Mouse (Mus musculus): ENCODE results near the gene Arhgap8. TPM values are rescaled to one million over a fixed set of nuclear protein-coding genes. Genes with fewer than 3 reads are reported as not detected.

Arhgap8 gene
- polyA plus RNA-seq, 1 experiment from 2014 or later: 3.2 TPM

DNA sequence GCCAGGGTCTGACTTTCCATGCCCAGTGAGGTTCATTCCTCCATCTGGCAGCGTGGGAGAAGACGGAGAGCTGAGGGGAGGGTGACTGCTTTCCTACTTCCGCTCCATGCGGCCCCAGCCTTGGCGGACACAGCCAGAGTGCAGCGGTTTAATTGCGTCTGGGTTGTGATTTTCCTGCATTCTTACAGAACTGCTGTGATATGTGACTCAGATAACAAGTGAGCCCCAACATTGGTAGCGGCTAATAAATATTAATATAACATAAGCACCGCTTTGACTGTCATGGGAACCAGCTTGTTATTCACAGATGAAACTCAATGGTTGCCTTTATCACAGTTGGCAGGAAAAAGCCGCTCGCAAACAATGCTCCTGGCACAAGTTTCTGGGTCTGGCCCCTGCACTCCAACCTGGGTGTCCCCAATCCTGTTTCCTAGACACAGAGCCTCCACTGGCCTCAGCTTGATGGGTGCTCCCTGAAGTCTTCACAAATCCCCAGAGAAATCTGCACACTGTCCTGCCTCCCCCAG is 93.0 kb downstream of the Arhgap8 start:
- H3K9ac ChIP-seq (ENCODE audit: low read length): no peak overlapping the region
- H3K27ac ChIP-seq (replicated peaks in 1 of 2; ENCODE audit: control insufficient read depth in 1 of 2, insufficient read depth in 1 of 2, low read depth in 2 of 2, low read length in 2 of 2): no peak overlapping the region
- no peak overlapping the region for H3K4me3 ChIP-seq (ENCODE audit: control insufficient read depth in 1 of 2, insufficient read depth in 1 of 2, low read depth in 1 of 2, low read length in 2 of 2)
- no peak for ATAC-seq (ENCODE audit: insufficient number of reproducible peaks, insufficient read depth, low FRiP score, low read depth)
- no peaks in the 10 kb centered on the region for H3K27me3 ChIP-seq (ENCODE audit: control insufficient read depth, insufficient read depth, low read length)
- H3K4me2 ChIP-seq (ENCODE audit: low read length): no peak overlapping the region
- no peaks in the 10 kb centered on the region for H3K36me3 ChIP-seq (ENCODE audit: control insufficient read depth, insufficient read depth, low read length)
- 83% methylated on average over 11 of the region's 11 CpGs for WGBS
- H3K4me1 ChIP-seq (ENCODE audit: control insufficient read depth in 2 of 2, insufficient read depth in 2 of 2, low read length in 2 of 2): no peaks in the 10 kb centered on the region
- H3K9me3 ChIP-seq (ENCODE audit: control insufficient read depth, low read length): no peaks in the 10 kb centered on the region

DNA sequence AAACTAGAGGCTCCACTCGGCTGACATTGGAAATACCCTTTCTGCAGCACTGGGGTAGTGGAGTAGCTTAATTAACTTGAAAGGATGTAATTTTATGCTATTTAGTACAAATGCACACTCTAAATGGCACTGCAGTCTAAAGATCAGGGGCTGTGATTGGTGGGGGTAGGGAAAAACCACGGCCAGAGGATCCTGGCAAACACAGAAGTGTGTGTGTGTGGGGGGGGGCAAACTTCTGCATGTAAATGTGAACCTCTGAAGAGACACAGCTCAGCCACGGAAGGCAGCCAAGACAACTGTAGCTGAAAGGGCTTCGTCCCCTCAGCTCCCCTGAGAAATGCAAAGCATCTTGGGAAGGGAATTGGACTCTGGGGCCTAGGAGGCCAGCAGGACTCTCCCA is 95.3 kb downstream of the Arhgap8 start:
- Histone ChIP-seq H3K4me3 (ENCODE audit: control insufficient read depth in 1 of 2, insufficient read depth in 1 of 2, low read depth in 1 of 2, low read length in 2 of 2) (no peak overlapping the region), H3K4me1 (ENCODE audit: control insufficient read depth in 2 of 2, insufficient read depth in 2 of 2, low read length in 2 of 2) (no peaks in the 10 kb centered on the region), H3K4me2 (ENCODE audit: low read length) (no peak overlapping the region), H3K27ac (replicated peaks in 1 of 2; ENCODE audit: control insufficient read depth in 1 of 2, insufficient read depth in 1 of 2, low read depth in 2 of 2, low read length in 2 of 2) (no peak overlapping the region), H3K9ac (ENCODE audit: low read length) (no peak overlapping the region), H3K9me3 (ENCODE audit: control insufficient read depth, low read length) (no peaks in the 10 kb centered on the region), H3K27me3 (ENCODE audit: control insufficient read depth, insufficient read depth, low read length) (no peaks in the 10 kb centered on the region), H3K36me3 (ENCODE audit: control insufficient read depth, insufficient read depth, low read length) (no peaks in the 10 kb centered on the region)
- 65% methylated on average over 4 of the region's 4 CpGs for WGBS
- ATAC-seq (ENCODE audit: insufficient number of reproducible peaks, insufficient read depth, low FRiP score, low read depth): no peak

DNA sequence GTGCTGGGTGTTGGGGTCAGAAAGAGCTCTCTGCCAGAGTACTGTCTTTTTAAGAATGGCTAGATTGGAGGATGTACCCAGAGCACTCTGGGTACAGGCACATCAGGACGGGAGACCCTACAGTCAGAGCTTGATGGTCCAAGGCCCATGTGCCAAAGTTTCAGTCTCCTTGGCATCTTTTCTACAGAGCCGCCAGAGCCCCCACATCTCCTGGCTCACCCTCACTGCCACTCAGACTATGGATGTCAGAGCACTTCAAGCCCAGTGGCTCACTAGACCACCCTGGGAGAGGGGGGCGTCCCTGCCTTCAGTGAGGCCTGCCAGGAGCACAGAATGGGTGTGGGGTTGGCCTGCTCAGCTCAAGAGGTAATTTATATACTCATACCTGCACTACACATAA is 97.7 kb downstream of the Arhgap8 start:
- 62% methylated on average over 3 of the region's 3 CpGs for WGBS
- peaks cover 2% of the 10 kb centered on the region; the same call in 1 of the 2 replicates for H3K9me3 ChIP-seq (ENCODE audit: control insufficient read depth, low read length)
- H3K4me3 ChIP-seq (ENCODE audit: control insufficient read depth in 1 of 2, insufficient read depth in 1 of 2, low read depth in 1 of 2, low read length in 2 of 2): no peak overlapping the region
- H3K36me3 ChIP-seq (ENCODE audit: control insufficient read depth, insufficient read depth, low read length): no peaks in the 10 kb centered on the region
- H3K4me1 ChIP-seq (ENCODE audit: control insufficient read depth in 2 of 2, insufficient read depth in 2 of 2, low read length in 2 of 2): no peaks in the 10 kb centered on the region
- ATAC-seq (ENCODE audit: insufficient number of reproducible peaks, insufficient read depth, low FRiP score, low read depth): no peak
- H3K27me3 ChIP-seq (ENCODE audit: control insufficient read depth, insufficient read depth, low read length): no peaks in the 10 kb centered on the region
- H3K27ac ChIP-seq (replicated peaks in 1 of 2; ENCODE audit: control insufficient read depth in 1 of 2, insufficient read depth in 1 of 2, low read depth in 2 of 2, low read length in 2 of 2): no peak overlapping the region
- no peak overlapping the region for H3K9ac ChIP-seq (ENCODE audit: low read length)
- H3K4me2 ChIP-seq (ENCODE audit: low read length): no peak overlapping the region

DNA sequence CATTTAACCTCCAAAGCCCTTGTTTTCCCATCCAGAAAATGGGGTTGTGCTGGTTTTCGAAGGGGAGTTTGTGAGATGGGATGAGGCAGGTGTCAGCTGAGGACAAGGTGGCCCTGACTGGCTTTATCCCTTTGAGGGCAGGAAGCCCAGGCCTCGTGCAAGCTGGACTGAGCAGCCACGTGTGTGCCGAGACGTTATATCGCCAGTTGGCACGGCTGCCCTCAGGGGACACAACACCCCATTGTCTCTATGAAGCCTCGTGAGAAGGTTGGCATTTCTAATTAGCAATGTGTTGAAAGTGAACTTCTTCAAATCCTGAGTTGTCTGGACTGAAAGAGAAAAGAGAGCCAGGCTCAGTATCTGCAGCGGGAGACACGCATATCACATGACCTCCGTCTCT is 98.4 kb downstream of the Arhgap8 start:
- no peak overlapping the region for H3K4me2 ChIP-seq (ENCODE audit: low read length)
- H3K9ac ChIP-seq (ENCODE audit: low read length): no peak overlapping the region
- peaks cover 4% of the 10 kb centered on the region; the same call in 1 of the 2 replicates for H3K9me3 ChIP-seq (ENCODE audit: control insufficient read depth, low read length)
- no peak for ATAC-seq (ENCODE audit: insufficient number of reproducible peaks, insufficient read depth, low FRiP score, low read depth)
- no peaks in the 10 kb centered on the region for H3K27me3 ChIP-seq (ENCODE audit: control insufficient read depth, insufficient read depth, low read length)
- WGBS: 81% methylated on average over 11 of the region's 11 CpGs
- H3K4me1 ChIP-seq (ENCODE audit: control insufficient read depth in 2 of 2, insufficient read depth in 2 of 2, low read length in 2 of 2): no peaks in the 10 kb centered on the region
- H3K27ac ChIP-seq (replicated peaks in 1 of 2; ENCODE audit: control insufficient read depth in 1 of 2, insufficient read depth in 1 of 2, low read depth in 2 of 2, low read length in 2 of 2): no peak overlapping the region
- no peaks in the 10 kb centered on the region for H3K36me3 ChIP-seq (ENCODE audit: control insufficient read depth, insufficient read depth, low read length)
- H3K4me3 ChIP-seq (ENCODE audit: control insufficient read depth in 1 of 2, insufficient read depth in 1 of 2, low read depth in 1 of 2, low read length in 2 of 2): no peak overlapping the region

DNA sequence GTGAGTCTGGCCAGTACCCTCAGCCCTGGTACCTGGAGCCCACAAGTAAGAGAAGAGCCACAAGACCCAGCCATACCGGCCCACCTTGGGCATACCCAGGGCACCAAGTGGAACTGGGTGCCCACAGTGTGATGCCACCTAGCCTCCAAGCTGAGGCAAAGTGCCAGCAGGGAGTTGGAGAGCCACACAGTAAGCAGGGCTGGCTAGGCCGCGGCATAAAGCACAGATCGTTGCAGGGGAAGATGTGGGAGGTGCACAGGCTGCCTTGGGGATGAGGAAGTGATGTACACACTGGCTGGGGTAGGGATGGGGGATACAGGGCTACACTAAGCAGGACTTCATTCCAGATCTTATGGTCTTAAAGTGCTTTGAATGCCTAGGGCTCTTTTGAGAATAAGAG is 101.0 kb downstream of the Arhgap8 start:
- no peak for ATAC-seq (ENCODE audit: insufficient number of reproducible peaks, insufficient read depth, low FRiP score, low read depth)

More for the DNA sequence above, 101.0 kb downstream of the Arhgap8 start:
- 86% methylated on average over 4 of the region's 4 CpGs for WGBS
- H3K4me2 ChIP-seq (ENCODE audit: low read length): no peak overlapping the region
- H3K4me1 ChIP-seq (ENCODE audit: control insufficient read depth in 2 of 2, insufficient read depth in 2 of 2, low read length in 2 of 2): no peaks in the 10 kb centered on the region
- H3K9ac ChIP-seq (ENCODE audit: low read length): no peak overlapping the region
- H3K27ac ChIP-seq (replicated peaks in 1 of 2; ENCODE audit: control insufficient read depth in 1 of 2, insufficient read depth in 1 of 2, low read depth in 2 of 2, low read length in 2 of 2): no peak overlapping the region
- no peaks in the 10 kb centered on the region for H3K36me3 ChIP-seq (ENCODE audit: control insufficient read depth, insufficient read depth, low read length)
- H3K27me3 ChIP-seq (ENCODE audit: control insufficient read depth, insufficient read depth, low read length): no peaks in the 10 kb centered on the region
- peaks cover 4% of the 10 kb centered on the region; the same call in 1 of the 2 replicates for H3K9me3 ChIP-seq (ENCODE audit: control insufficient read depth, low read length)
- no peak overlapping the region for H3K4me3 ChIP-seq (ENCODE audit: control insufficient read depth in 1 of 2, insufficient read depth in 1 of 2, low read depth in 1 of 2, low read length in 2 of 2)

Other genes starting within 250 kb of the Arhgap8 start
- gene Rtl6, start 162.2 kb upstream of the Arhgap8 start, polyA plus RNA-seq (2014; fragmentation: Nextera tagmentation; extraction: Ambion mirVana): 6.1 and 6.9 TPM in 2 replicates
- 11.2 and 15.1 TPM in 2 replicates for gene Prr5, start 50.4 kb upstream of the Arhgap8 start, polyA plus RNA-seq (2014; fragmentation: Nextera tagmentation; extraction: Ambion mirVana)
- 0.24 and 0.46 TPM in 2 replicates for gene Phf21b, start 136.0 kb downstream of the Arhgap8 start, polyA plus RNA-seq (2014; fragmentation: Nextera tagmentation; extraction: Ambion mirVana)
- gene Gm29666, start 200.0 kb downstream of the Arhgap8 start, polyA plus RNA-seq (2014; fragmentation: Nextera tagmentation; extraction: Ambion mirVana): 0.30 and 0.32 TPM in 2 replicates
- gene Nup50, start 203.4 kb downstream of the Arhgap8 start, polyA plus RNA-seq (2014; fragmentation: Nextera tagmentation; extraction: Ambion mirVana): 20.4 TPM in 2 replicates